In the genomic region with DNA sequence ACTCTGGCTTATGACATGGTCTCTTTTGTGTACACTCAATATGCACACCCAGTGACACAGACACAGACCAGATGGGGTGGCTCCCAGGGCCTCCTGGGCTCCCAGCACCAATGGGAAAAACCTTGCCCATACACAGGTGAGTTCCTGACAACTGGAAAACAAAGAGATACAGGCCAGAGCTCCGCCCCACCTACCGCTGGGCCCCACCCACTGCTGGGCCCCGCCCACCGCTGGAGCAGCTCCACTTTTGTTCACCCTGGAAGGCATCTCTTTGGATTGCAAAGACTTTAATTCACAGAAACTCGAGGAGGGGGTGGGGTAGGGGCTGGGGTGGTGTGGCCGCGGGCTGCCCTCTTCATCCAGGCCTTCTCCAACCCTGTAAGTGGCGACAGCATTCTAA, we compare ENCODE assay signal across 10 mouse cellular contexts. TPM values are rescaled to one million over a fixed set of nuclear protein-coding genes. Genes with fewer than 3 reads are reported as not detected.
DNase-seq lines count a peak whose midpoint lies in the region; ATAC-seq and TF ChIP-seq lines count a peak whose summit lies in the region.
"Had no signal": no experiment of that assay in that cellular context is flagged by ENCODE, and none has a peak within 500 bp of the region (broad histone marks: within the 10 kb centered on the region; RNA-seq: fewer than 3 reads in every experiment).

No protein-coding gene starts in this region.

- H3K36me3 ChIP-seq in heart, embryonic 10.5 days: peaks cover 6% of the 10 kb centered on the region; the same call in 1 of the 2 replicates
- no peaks in the 10 kb centered on the region for H3K36me3 ChIP-seq in heart, embryonic 11.5 days (ENCODE audit: control insufficient read depth, insufficient read depth, low read length)
- H3K36me3 ChIP-seq in midbrain, embryonic 11.5 days (ENCODE audit: control insufficient read depth, insufficient read depth, low read length): no peaks in the 10 kb centered on the region
- H3K36me3 ChIP-seq in midbrain, embryonic 15.5 days (replicated peaks): no peaks in the 10 kb centered on the region
- peaks cover 16% of the 10 kb centered on the region for H3K36me3 ChIP-seq in intestine, postnatal 0 days (ENCODE audit: control insufficient read depth, insufficient read depth)
- no peaks in the 10 kb centered on the region for H3K36me3 ChIP-seq in stomach, embryonic 15.5 days

- H3K4me1 ChIP-seq in heart, embryonic 10.5 days: peaks cover 43% of the 10 kb centered on the region
- peaks cover 20% of the 10 kb centered on the region for H3K4me1 ChIP-seq in heart, embryonic 11.5 days (ENCODE audit: control insufficient read depth, insufficient read depth, low read length)
- H3K4me1 ChIP-seq in midbrain, embryonic 11.5 days (ENCODE audit: control insufficient read depth, insufficient read depth, low read length): peaks cover 10% of the 10 kb centered on the region
- peaks cover 36% of the 10 kb centered on the region for H3K4me1 ChIP-seq in midbrain, embryonic 15.5 days
- H3K4me1 ChIP-seq in intestine, postnatal 0 days (replicated peaks; ENCODE audit: control insufficient read depth, insufficient read depth, low read length): peaks cover 9% of the 10 kb centered on the region
- H3K4me1 ChIP-seq in stomach, embryonic 15.5 days: peaks cover 22% of the 10 kb centered on the region; the same call in 1 of the 2 replicates

- no peak for ATAC-seq in heart, embryonic 11.5 days (replicated peaks; ENCODE audit: insufficient number of reproducible peaks, low FRiP score, low TSS enrichment)
- ATAC-seq in midbrain, embryonic 11.5 days (ENCODE audit: low FRiP score): 0 out of 2 replicates have a peak, but pooled peaks have one; percentile 20
- ATAC-seq in midbrain, embryonic 15.5 days (replicated peaks): no peak
- ATAC-seq in intestine, postnatal 0 days: peak; percentile 48; the same call in 1 of the 2 replicates
- ATAC-seq in stomach, embryonic 15.5 days (ENCODE audit: insufficient read depth, low FRiP score, low read depth): peak; percentile 41

- TF ChIP-seq CTCF in intestine, postnatal 0 days (IDR thresholded peaks at IDR 0.05; ENCODE audit: low read depth): no peak

- WGBS in heart, embryonic 10.5 days: 33% methylated on average over 8 of the region's 8 CpGs
- WGBS in heart, embryonic 11.5 days (ENCODE audit: insufficient replicate concordance): 38% methylated on average over 8 of the region's 8 CpGs
- WGBS in midbrain, embryonic 11.5 days: 24% methylated on average over 8 of the region's 8 CpGs
- WGBS in midbrain, embryonic 15.5 days: 17% methylated on average over 8 of the region's 8 CpGs
- WGBS in intestine, postnatal 0 days: 35% methylated on average over 8 of the region's 8 CpGs
- WGBS in stomach, embryonic 15.5 days: 31% methylated on average over 8 of the region's 8 CpGs

- no peak for DNase-seq in heart, embryonic 10.5 days (ENCODE audit: low spot score)
- no peak for DNase-seq in midbrain, embryonic 11.5 days (ENCODE audit: low spot score, missing footprints)
- DNase-seq in spleen, postnatal 36 days (ENCODE audit: low spot score in 2 of 2): no peak
- DNase-seq in embryo, embryonic 11 days: no peak
- DNase-seq: B cell, adult 2 months had no signal

- peak overlapping the region; percentile 42 for H3K27ac ChIP-seq in heart, embryonic 10.5 days
- H3K27ac ChIP-seq in heart, embryonic 11.5 days (ENCODE audit: low read depth, low read length): no peak overlapping the region
- H3K27ac ChIP-seq in midbrain, embryonic 11.5 days (ENCODE audit: low read depth, low read length): no peak overlapping the region
- H3K27ac ChIP-seq in midbrain, embryonic 15.5 days: no peak overlapping the region
- peak overlapping the region; percentile 21; the same call in 1 of the 2 replicates for H3K27ac ChIP-seq in intestine, postnatal 0 days (ENCODE audit: low read depth, low read length)
- peak overlapping the region; percentile 57; the same call in 1 of the 2 replicates for H3K27ac ChIP-seq in stomach, embryonic 15.5 days
- H3K27ac ChIP-seq: hindbrain, embryonic 14.5 days had no signal

- no peak overlapping the region for H3K4me3 ChIP-seq in heart, embryonic 10.5 days
- no peak overlapping the region for H3K4me3 ChIP-seq in heart, embryonic 11.5 days (ENCODE audit: low read depth, low read length)
- H3K4me3 ChIP-seq in midbrain, embryonic 11.5 days (ENCODE audit: low read depth, low read length): no peak overlapping the region
- H3K4me3 ChIP-seq in midbrain, embryonic 15.5 days: no peak overlapping the region
- no peak overlapping the region for H3K4me3 ChIP-seq in intestine, postnatal 0 days (ENCODE audit: low read depth, low read length)
- no peak overlapping the region for H3K4me3 ChIP-seq in stomach, embryonic 15.5 days (replicated peaks)

- H3K9me3 ChIP-seq in heart, embryonic 10.5 days: no peaks in the 10 kb centered on the region
- no peaks in the 10 kb centered on the region for H3K9me3 ChIP-seq in heart, embryonic 11.5 days (replicated peaks; ENCODE audit: control insufficient read depth, low read length)
- no peaks in the 10 kb centered on the region for H3K9me3 ChIP-seq in midbrain, embryonic 11.5 days (ENCODE audit: control insufficient read depth, low read length)
- H3K9me3 ChIP-seq in midbrain, embryonic 15.5 days: no peaks in the 10 kb centered on the region
- no peaks in the 10 kb centered on the region for H3K9me3 ChIP-seq in intestine, postnatal 0 days (ENCODE audit: control insufficient read depth)
- H3K9me3 ChIP-seq in stomach, embryonic 15.5 days: no peaks in the 10 kb centered on the region

- no peaks in the 10 kb centered on the region; the same call in 1 of the 2 replicates for H3K27me3 ChIP-seq in heart, embryonic 10.5 days (ENCODE audit: insufficient read depth, poor library complexity, severe bottlenecking)
- H3K27me3 ChIP-seq in heart, embryonic 11.5 days (ENCODE audit: control insufficient read depth, insufficient read depth, low read length): no peaks in the 10 kb centered on the region
- no peaks in the 10 kb centered on the region for H3K27me3 ChIP-seq in midbrain, embryonic 11.5 days (ENCODE audit: control insufficient read depth, insufficient read depth, low read length)
- no peaks in the 10 kb centered on the region for H3K27me3 ChIP-seq in midbrain, embryonic 15.5 days (replicated peaks)
- H3K27me3 ChIP-seq in intestine, postnatal 0 days (replicated peaks; ENCODE audit: control insufficient read depth, insufficient read depth, low read length): no peaks in the 10 kb centered on the region
- H3K27me3 ChIP-seq in stomach, embryonic 15.5 days (replicated peaks): no peaks in the 10 kb centered on the region

- H3K4me2 ChIP-seq in heart, embryonic 11.5 days: no peak overlapping the region
- H3K4me2 ChIP-seq in midbrain, embryonic 11.5 days: no peak overlapping the region
- H3K4me2 ChIP-seq in midbrain, embryonic 15.5 days: no peak overlapping the region
- no peak overlapping the region for H3K4me2 ChIP-seq in intestine, postnatal 0 days (replicated peaks; ENCODE audit: low read depth)
- no peak overlapping the region for H3K4me2 ChIP-seq in stomach, embryonic 15.5 days
- H3K4me2 ChIP-seq: hindbrain, embryonic 14.5 days had no signal

- H3K9ac ChIP-seq in heart, embryonic 11.5 days (ENCODE audit: low read depth, low read length): no peak overlapping the region
- no peak overlapping the region for H3K9ac ChIP-seq in midbrain, embryonic 11.5 days (ENCODE audit: low read length)
- no peak overlapping the region for H3K9ac ChIP-seq in midbrain, embryonic 15.5 days
- no peak overlapping the region for H3K9ac ChIP-seq in intestine, postnatal 0 days (ENCODE audit: low read depth, low read length)
- H3K9ac ChIP-seq in stomach, embryonic 15.5 days: no peak overlapping the region
- H3K9ac ChIP-seq: hindbrain, embryonic 14.5 days had no signal

RNA-seq across cellular contexts. Expression of a gene that starts 14.8 kb away (rescaled TPM):
- 66.2 and 77.3 TPM in 2 replicates for polyA plus RNA-seq in heart, embryonic 10.5 days (2016; fragmentation: Nextera tagmentation; extraction: Ambion mirVana)
- polyA plus RNA-seq in heart, embryonic 11.5 days (2014; fragmentation: Nextera tagmentation; extraction: Ambion mirVana): 60.7 and 73.4 TPM in 2 replicates
- 63.4 and 78.6 TPM in 2 replicates for polyA plus RNA-seq in midbrain, embryonic 11.5 days (2014; fragmentation: Nextera tagmentation; extraction: Ambion mirVana)
- polyA plus RNA-seq in midbrain, embryonic 15.5 days (2015; fragmentation: Nextera tagmentation; extraction: Ambion mirVana): 72.1 and 77.6 TPM in 2 replicates
- polyA plus RNA-seq in intestine, postnatal 0 days (2015; fragmentation: Nextera tagmentation; extraction: Ambion mirVana): 39.7 and 40.9 TPM in 2 replicates
- polyA plus RNA-seq in stomach, embryonic 15.5 days (2015; fragmentation: Nextera tagmentation; extraction: Ambion mirVana): 60.7 and 68.7 TPM in 2 replicates

Comparison
In these comparisons a context has a peak if more than half of its experiments do, and no peak if none do; other contexts are left out.
1. H3K27ac ChIP-seq: peak in heart, embryonic 10.5 days (single experiment), intestine, postnatal 0 days (single experiment) and stomach, embryonic 15.5 days (single experiment); none in heart, embryonic 11.5 days (single experiment), midbrain, embryonic 11.5 days (single experiment) and midbrain, embryonic 15.5 days (single experiment).
2. ATAC-seq: peak in midbrain, embryonic 11.5 days (single experiment), intestine, postnatal 0 days (single experiment) and stomach, embryonic 15.5 days (single experiment); none in heart, embryonic 11.5 days (single experiment) and midbrain, embryonic 15.5 days (single experiment).